Mouse (Mus musculus): Measurements from ENCODE around the gene Prkaa2.

- no peak for TF ChIP-seq CTCF (IDR thresholded peaks at IDR 0.05; ENCODE audit: borderline replicate concordance, extremely low read depth, insufficient read depth, insufficient read length)
- no peak for TF ChIP-seq POLR2A (IDR thresholded peaks at IDR 0.05; ENCODE audit: borderline replicate concordance, extremely low read depth, insufficient read depth, insufficient read length, poor library complexity, severe bottlenecking)
These were observed 110.0 kb downstream of the Prkaa2 start for GRCm38 (mm10) chr4:104999702-105000101.

Measured in brain, embryonic 14.5 days (tissue).